Mouse (Mus musculus): ENCODE results near the gene Atp5k.

The Atp5k gene

DNA sequence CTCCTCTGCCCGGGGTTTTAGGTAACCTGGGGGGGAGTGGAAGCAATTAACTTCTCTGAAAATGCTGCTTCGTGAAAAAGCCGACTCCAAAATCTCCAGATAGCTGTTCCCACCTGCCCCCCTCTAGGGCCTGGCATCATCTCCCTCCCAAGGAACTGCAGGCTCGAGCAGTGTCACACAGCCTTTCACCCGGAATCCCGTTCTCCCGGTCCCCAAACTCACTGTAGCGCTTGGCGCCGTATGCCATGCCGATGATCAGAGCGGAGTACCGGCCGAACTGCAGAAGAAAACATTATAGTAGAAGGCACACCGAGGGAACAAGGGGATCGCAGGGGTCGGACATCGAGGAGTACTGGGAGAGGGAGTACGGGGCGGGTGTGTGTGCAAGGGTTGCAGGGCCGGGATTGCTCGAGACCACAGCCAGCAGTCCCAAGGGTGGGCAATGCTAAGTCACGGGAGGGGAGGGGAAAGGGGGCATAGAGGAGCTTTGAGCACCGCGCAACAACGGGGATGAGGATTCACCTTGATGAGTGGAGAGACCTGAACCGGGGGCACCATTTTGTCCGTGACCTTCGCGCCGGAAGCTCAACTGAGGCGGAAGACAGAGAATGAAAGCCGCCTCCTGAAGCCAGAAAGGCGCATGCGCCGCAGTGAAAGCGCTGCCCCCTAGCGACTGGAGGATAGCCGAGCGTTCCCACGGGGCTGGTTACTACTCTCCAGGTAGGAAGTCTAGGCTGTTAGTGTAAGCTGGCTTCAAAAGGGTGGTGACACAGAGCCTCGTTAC, at the start of gene Atp5k:
Gene Atp5k (minus strand): TSS at position 645 of the 784 bp plus-strand sequence.
- peak; percentile 94 for DNase-seq (ENCODE audit: low read depth, low spot score)

- DNase-seq (ENCODE audit: low read depth, low spot score), result no peak
Measured at GRCm38 (mm10) chr5:108483006-108483405, 48.8 kb upstream of the Atp5k start.

DNA sequence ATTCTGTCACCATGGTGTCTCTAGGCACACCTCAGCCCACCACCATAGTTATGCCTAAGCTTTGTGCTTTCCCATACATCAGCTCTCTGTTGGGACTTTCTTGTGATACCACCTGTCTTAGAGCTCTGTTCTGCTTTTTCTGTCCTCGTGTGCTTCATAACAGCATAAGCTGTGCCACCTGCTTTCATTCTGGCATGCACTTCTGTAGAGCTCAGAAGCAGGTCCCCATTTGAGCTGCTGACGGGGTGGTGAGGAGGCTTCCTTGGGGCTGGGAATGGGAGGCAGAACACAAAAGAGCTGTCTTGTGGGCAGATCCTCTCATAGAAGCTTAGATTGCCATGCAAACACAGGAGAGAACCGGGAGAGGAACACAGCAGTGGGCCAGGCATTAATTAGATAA, 41.7 kb upstream of the Atp5k start:
- DNase-seq (ENCODE audit: low read depth, low spot score), result no peak

DNA sequence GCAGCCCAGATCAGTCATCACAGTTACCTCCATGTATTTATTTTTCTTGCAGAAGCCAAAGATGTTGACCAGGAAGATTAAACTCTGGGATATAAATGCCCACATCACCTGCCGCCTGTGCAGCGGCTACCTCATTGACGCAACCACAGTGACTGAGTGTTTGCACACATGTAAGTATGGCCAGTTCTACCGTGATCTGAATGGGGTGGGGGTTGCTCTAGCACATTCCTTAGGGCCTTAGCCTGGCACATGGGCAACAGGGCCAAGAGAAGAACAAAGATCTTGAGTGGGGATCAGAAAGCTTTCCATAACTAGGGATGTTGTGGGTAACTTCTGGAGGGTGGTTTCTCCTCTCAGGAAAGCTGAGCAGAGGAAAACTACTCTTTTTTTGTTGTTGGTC, 39.5 kb upstream of the Atp5k start:
- no peak for DNase-seq (ENCODE audit: low read depth, low spot score)

DNA sequence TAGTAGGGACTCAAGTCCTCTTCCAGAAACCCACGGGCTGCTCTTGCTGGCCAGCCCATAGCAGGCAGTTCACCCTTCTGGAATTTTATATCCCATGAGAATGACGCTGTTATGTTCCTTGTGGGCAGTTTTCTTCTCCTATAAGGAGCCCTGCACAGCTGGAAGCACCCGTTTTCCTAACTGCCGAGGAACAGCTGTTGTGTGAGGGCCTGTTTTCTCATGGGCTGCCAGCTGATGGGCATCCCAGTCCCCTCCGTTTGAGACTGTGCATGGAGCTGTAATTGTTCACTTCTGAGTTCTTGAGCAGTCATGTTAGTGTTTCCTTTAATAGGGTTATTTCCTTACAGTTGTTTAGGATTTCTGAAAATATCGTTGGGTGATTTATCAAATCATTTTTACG, 35.4 kb upstream of the Atp5k start:
- DNase-seq (ENCODE audit: low read depth, low spot score), result no peak

GRCm38 (mm10) chr5:108466647-108467046, 32.4 kb upstream of the Atp5k start:
- no peak for DNase-seq (ENCODE audit: low read depth, low spot score)

DNA sequence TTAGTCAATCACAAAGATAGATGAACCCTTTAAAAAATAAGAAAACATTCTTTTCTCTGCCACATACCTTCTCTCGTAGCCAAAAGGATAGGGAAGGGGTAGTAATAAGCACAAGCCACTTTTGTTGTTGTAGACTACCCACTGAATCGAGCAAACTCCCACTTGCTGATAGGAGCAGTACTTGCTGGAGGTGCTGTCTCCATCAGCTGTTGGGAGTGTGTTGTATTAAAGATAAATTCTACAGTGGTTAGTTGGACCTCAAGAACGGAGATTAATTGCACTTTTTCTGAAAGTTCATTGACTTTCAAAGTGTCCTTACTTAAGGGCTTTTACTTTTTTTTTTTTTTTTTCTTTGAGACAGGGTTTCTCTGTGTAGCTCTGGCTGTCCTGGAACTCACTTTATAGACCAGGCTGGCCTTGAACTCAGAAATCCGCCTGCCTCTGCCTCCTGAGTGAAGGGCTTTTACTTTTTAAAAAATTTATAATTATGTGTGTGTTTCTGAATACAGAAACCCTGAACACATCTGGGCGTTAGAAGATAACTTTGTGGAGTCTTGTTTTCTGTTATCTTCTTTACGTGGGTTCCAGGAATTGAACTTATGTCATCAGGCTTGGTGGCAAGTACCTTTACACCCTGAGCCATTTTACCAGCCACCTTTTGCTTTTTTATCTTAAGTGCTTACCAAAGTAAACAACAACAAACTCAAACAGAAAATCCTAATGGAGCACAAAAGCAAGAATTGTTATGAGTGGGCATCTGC, 31.1 kb upstream of the Atp5k start:
- no peak for DNase-seq (ENCODE audit: low read depth, low spot score)

GRCm38 (mm10) chr5:108462446-108462845, 28.2 kb upstream of the Atp5k start:
- DNase-seq (ENCODE audit: low read depth, low spot score), result no peak

- DNase-seq (ENCODE audit: low read depth, low spot score), result peak; percentile 92
Measured at GRCm38 (mm10) chr5:108461082-108462065, 27.1 kb upstream of the Atp5k start, which contains the start of gene Pcgf3. Gene Pcgf3 (plus strand): TSS chr5:108461232.

GRCm38 (mm10) chr5:108460461-108460860, 26.2 kb upstream of the Atp5k start:
- no peak for DNase-seq (ENCODE audit: low read depth, low spot score)

DNA sequence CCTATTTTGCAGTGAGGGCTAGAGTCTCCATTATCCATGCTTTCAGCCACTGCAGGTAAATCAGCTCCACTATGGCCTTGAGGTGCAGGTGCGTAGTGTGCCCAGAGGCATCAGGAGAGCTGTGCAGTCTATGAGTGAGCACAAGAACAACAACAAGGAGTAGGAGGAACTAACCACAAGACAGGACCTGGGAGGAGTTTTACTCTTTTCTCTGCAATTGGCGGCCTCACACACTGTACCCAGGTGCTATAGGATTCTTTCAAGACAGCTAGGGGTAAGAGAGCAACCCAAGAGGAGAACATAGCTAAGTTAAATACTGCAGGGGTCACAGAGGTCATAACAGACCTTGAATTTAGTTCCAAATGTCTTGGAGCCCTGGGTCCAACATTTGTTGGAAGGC, 24.5 kb upstream of the Atp5k start:
- no peak for DNase-seq (ENCODE audit: low read depth, low spot score)

GRCm38 (mm10) chr5:108454094-108454493, 19.8 kb upstream of the Atp5k start:
- DNase-seq (ENCODE audit: low read depth, low spot score), result no peak

- DNase-seq (ENCODE audit: low read depth, low spot score), result no peak
Measured at GRCm38 (mm10) chr5:108452422-108452821, 18.2 kb upstream of the Atp5k start.

GRCm38 (mm10) chr5:108451611-108452010, 17.4 kb upstream of the Atp5k start:
- DNase-seq (ENCODE audit: low read depth, low spot score), result no peak

DNA sequence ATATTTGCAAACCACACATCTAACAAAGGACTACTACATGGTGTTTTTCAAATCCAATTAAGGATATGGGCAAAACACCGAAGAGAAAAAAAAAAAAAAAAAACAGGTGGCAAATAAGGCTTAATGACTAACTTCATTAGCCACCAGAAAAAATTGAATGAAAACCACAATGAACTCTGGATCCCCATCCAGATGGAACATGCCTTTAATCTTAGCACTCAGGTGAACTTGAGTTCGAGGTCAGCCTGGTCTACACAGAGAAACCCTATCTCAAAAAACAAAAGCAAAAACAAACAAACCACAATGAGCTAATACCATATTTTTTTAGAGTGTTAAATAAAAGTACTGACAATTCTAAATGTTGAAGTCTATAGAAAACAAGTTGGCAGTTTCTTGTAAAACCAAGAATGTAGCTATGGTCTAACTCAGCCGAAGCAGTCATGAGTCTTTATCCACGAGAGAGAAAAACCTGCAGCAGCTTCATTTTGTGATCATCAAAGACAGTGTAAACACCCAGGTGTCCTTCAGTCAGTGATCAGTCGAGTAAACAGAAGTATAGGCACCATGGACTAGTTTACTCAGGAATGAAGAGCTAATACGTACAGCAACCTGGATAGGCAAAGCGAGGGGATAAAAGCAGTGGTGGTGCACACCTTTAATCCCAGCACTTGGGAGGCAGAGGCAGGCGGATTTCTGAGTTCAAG, 16.7 kb upstream of the Atp5k start:
- DNase-seq (ENCODE audit: low read depth, low spot score), result no peak

DNA sequence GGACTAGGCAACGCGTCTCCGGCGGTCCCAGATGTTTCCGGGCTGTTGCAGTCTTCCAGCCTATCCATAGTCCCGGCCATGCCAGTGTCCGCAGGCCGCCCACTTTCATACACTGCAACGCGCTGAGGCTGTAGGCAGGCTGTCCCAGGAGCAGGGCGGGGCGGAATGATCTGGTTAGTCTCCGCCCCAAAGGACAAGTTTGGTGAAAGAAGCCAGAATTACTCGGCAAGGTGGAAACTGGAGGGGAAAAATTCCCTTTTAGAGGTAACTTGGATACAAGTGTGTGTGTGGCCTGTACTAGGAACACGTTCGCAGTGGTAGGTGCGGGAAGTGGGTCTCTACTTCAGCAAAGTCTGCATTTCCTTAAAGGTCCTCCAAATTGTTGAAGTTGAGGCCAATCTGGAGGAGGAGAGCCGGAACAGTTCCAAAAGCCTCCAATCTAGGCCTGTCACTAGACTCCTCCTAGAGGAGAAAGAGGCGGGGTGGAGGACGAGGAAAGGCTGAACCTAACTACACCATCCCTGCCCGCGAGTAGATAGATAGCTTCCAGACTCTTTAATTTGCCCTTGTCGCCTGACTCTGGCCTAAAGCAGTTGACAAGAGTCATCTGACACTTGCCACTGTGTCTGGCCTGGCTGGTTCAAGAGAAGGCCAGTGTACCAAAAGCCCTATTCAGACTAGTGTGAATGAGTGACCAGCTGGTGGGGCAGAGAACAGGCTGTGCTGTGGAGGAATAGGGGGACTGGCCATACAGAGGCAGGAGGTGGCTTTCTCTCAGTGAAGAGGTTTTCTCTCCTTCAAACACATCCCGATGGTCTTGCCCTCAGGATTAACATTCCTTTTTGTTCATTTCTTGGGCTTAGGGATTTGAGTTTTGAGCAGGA, 14.8 kb upstream of the Atp5k start, which contains the start of gene Mfsd7a:
Gene Mfsd7a (minus strand): TSS at position 107 of the 884 bp plus-strand sequence.
- no peak for DNase-seq (ENCODE audit: low read depth, low spot score)

DNA sequence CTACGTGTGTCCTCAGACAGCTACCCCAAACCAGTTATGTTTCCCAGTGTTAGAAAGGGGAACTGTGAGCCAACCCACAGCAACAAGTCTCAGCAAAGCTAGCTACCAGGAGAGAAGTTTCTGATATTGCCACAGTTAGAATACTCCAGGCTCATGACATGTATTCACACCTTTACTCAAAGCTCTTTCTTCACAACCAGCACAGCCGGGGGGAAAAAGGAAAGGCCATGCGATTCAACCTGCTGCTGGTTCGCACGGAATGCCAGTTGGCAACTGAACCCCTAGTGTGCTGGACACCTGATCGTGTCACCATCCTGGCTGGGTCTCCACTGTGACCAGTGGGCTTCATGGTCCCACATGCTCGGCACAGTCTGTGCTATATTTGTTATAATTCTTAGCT, 13.6 kb upstream of the Atp5k start:
- DNase-seq (ENCODE audit: low read depth, low spot score), result no peak

DNA sequence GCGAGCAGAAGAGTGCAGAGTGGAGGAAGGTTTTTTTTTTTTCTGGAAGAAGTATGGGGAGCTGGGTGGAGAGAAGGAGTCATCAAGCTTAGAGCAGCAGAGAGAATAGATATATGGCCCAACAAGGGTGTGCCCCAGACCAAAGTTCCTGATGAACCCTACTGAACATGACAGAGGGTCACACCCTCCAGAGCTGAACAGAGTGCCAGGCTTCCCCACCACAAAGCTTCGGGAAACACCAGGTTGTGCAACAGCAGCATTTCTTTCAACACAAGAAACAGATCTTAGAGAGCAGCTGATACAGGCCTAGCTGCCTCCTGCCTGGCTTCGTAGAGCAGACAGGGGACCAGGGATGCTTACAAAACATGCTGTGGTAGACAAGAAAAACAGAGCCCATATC, 12.7 kb upstream of the Atp5k start:
- no peak for DNase-seq (ENCODE audit: low read depth, low spot score)

DNA sequence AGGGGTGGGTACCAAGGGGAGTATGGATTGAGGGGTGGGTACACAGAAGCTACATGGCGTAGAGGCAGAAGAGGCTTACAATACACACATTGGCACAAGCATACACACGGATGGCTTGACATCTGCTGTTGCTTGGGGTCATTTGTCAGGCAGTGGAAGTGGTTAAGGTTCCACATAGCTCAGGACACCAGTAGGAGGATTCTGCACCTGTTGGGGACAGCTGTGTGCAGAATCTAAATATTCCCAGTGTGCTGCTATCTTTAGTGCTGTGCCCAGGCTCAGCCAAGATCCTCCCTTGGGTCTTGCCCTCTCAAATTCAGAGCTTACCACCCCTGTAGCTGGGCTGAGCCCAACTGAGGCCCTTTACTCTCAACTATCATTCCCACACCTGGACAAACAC, 1.9 kb upstream of the Atp5k start:
- DNase-seq (ENCODE audit: low read depth, low spot score), result no peak

DNA sequence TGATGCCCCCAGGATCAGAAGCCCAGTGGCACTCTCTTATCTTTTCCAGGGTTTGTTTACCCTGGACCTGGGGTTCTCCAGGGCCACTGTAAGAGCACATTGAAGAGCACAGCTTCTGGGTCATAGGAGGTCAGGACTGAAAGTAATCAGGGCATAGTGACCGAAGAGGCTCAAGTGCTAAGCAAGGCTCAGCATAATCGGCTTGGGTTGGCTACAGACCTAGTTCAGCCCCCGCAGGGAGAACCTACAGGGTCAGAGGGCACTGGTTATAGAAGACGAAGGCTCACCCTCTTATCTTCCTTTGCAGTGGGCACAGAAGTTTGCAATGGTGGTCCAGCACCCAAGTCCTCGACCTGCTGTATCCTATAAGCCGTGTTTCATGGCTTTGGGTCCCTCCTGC, 3.1 kb downstream of the Atp5k start:
- DNase-seq (ENCODE audit: low read depth, low spot score), result peak; percentile 69
